ENCODE assay signal across 8 mouse cellular contexts in genomic region chr3:79627484-79628181, GRCm38 (mm10). TPM values are rescaled to one million over a fixed set of nuclear protein-coding genes. Genes with fewer than 3 reads are reported as not detected.
A peak's percentile ranks its signal among the peaks of the same experiment; 100 is the strongest.
DNase-seq lines count a peak whose midpoint lies in the region; ATAC-seq and TF ChIP-seq lines count a peak whose summit lies in the region.

No protein-coding gene starts in this region.

- peak in 2 of 3 experiments; percentile 58 to 65; a peak in 4 of 6 replicates for TF ChIP-seq CTCF in MEL (IDR thresholded peaks at IDR 0.05 in 2 of 3, conservative IDR thresholded peaks at IDR 0.05 in 1 of 3; ENCODE audit: control insufficient read depth in 1 of 3, insufficient read depth in 1 of 3, low read depth in 2 of 3, low read length in 3 of 3, poor library complexity in 1 of 3, severe bottlenecking in 1 of 3)

- ATAC-seq in heart, embryonic 15.5 days (replicated peaks; ENCODE audit: insufficient number of reproducible peaks, insufficient read depth, low FRiP score, low read depth) = no peak
- ATAC-seq in forebrain, embryonic 11.5 days (replicated peaks; ENCODE audit: low FRiP score) = no peak
- ATAC-seq in liver, embryonic 12.5 days = no peak

- peak; percentile 14 for TF ChIP-seq RAD21 in MEL (IDR thresholded peaks at IDR 0.05; ENCODE audit: low read depth, low read length)

- peak overlapping the region; percentile 74 for H3K4me3 ChIP-seq in heart, embryonic 15.5 days
- H3K4me3 ChIP-seq in MEL (ENCODE audit: control insufficient read depth in 1 of 2, insufficient read depth in 1 of 2, low read depth in 2 of 2, low read length in 2 of 2) = peak overlapping the region; percentile 78 to 82
- H3K4me3 ChIP-seq in forebrain, embryonic 11.5 days (ENCODE audit: low read depth, low read length) = peak overlapping the region; percentile 74
- H3K4me3 ChIP-seq in liver, embryonic 12.5 days = peak overlapping the region; percentile 90

- no peak for TF ChIP-seq POLR2A in MEL (IDR thresholded peaks at IDR 0.05; ENCODE audit: control insufficient read depth in 1 of 2, insufficient read depth in 1 of 2, low read depth in 1 of 2, low read length in 2 of 2, poor library complexity in 1 of 2)

- TF ChIP-seq EP300 in MEL (IDR thresholded peaks at IDR 0.05; ENCODE audit: low read depth in 1 of 2, low read length in 2 of 2) = no peak

- peak overlapping the region; percentile 88 for H3K27ac ChIP-seq in heart, embryonic 15.5 days
- H3K27ac ChIP-seq in MEL (ENCODE audit: control insufficient read depth, low read depth, low read length) = peak overlapping the region; percentile 44; the same call in 1 of the 2 replicates
- H3K27ac ChIP-seq in forebrain, embryonic 11.5 days (ENCODE audit: low read depth, low read length) = no peak overlapping the region
- peak overlapping the region; percentile 95 for H3K27ac ChIP-seq in liver, embryonic 12.5 days

- peaks cover 8% of the 10 kb centered on the region for H3K4me1 ChIP-seq in heart, embryonic 15.5 days (replicated peaks)
- no peaks in the 10 kb centered on the region for H3K4me1 ChIP-seq in MEL (ENCODE audit: control insufficient read depth in 1 of 2, insufficient read depth in 2 of 2, low read length in 2 of 2)
- peaks cover 2% of the 10 kb centered on the region; the same call in 1 of the 2 replicates for H3K4me1 ChIP-seq in forebrain, embryonic 11.5 days (replicated peaks; ENCODE audit: control insufficient read depth, insufficient read depth, low read length)
- H3K4me1 ChIP-seq in liver, embryonic 12.5 days = peaks cover 20% of the 10 kb centered on the region

- no peak for DNase-seq in heart, postnatal 36 days
- DNase-seq in MEL (ENCODE audit: low read depth, low spot score) = peak; percentile 81
- DNase-seq in forebrain, embryonic 11.5 days (ENCODE audit: low spot score) = no peak
- DNase-seq in telencephalon, adult 2 months (ENCODE audit: low read depth, low spot score) = peak; percentile 18
- no peak for DNase-seq in thymus, postnatal 25 days
- DNase-seq in thymus, postnatal 10 days (ENCODE audit: low spot score in 2 of 2) = no peak

- H3K9ac ChIP-seq in heart, embryonic 15.5 days = peak overlapping the region; percentile 69
- H3K9ac ChIP-seq in MEL (ENCODE audit: control insufficient read depth, low read depth, low read length, poor library complexity, severe bottlenecking) = peak overlapping the region; percentile 71
- peak overlapping the region; percentile 61 for H3K9ac ChIP-seq in forebrain, embryonic 11.5 days (ENCODE audit: low read length)
- H3K9ac ChIP-seq in liver, embryonic 12.5 days = peak overlapping the region; percentile 83

- 15% methylated on average over 10 of the region's 10 CpGs for WGBS in heart, embryonic 15.5 days
- WGBS in forebrain, embryonic 11.5 days = 41% methylated on average over 10 of the region's 10 CpGs
- 15% methylated on average over 10 of the region's 10 CpGs for whole genome bisulfite sequencing in liver, embryonic 12.5 days (ENCODE audit: insufficient replicate concordance)

- H3K36me3 ChIP-seq in heart, embryonic 15.5 days = peaks cover 14% of the 10 kb centered on the region
- H3K36me3 ChIP-seq in MEL (ENCODE audit: control insufficient read depth in 1 of 2, insufficient read depth in 2 of 2, low read length in 2 of 2) = peaks cover 1 to 6% of the 10 kb centered on the region in 2 experiments; a peak in 2 of 4 replicates
- H3K36me3 ChIP-seq in forebrain, embryonic 11.5 days (ENCODE audit: control insufficient read depth, insufficient read depth, low read length) = peaks cover 10% of the 10 kb centered on the region
- peaks cover 19% of the 10 kb centered on the region for H3K36me3 ChIP-seq in liver, embryonic 12.5 days

- peak overlapping the region; percentile 70 for H3K4me2 ChIP-seq in heart, embryonic 15.5 days
- H3K4me2 ChIP-seq in forebrain, embryonic 11.5 days (ENCODE audit: low read depth, low read length, severe bottlenecking) = peak overlapping the region; percentile 78
- peak overlapping the region; percentile 83 for H3K4me2 ChIP-seq in liver, embryonic 12.5 days

- no peaks in the 10 kb centered on the region for H3K27me3 ChIP-seq in heart, embryonic 15.5 days
- H3K27me3 ChIP-seq in MEL (ENCODE audit: control insufficient read depth in 1 of 2, insufficient read depth in 2 of 2, low read length in 2 of 2) = no peaks in the 10 kb centered on the region
- H3K27me3 ChIP-seq in forebrain, embryonic 11.5 days (ENCODE audit: control insufficient read depth, insufficient read depth, low read length) = no peaks in the 10 kb centered on the region
- no peaks in the 10 kb centered on the region for H3K27me3 ChIP-seq in liver, embryonic 12.5 days (replicated peaks)

- intact Hi-C loops in heart, postnatal 36 days (cut with DNase I) = no loop called here

- no peaks in the 10 kb centered on the region for H3K9me3 ChIP-seq in heart, embryonic 15.5 days (replicated peaks)
- no peaks in the 10 kb centered on the region for H3K9me3 ChIP-seq in MEL (replicated peaks; ENCODE audit: insufficient read depth, low read length)
- no peaks in the 10 kb centered on the region; the same call in 1 of the 2 replicates for H3K9me3 ChIP-seq in forebrain, embryonic 11.5 days (ENCODE audit: control insufficient read depth, low read length)
- H3K9me3 ChIP-seq in liver, embryonic 12.5 days (replicated peaks) = no peaks in the 10 kb centered on the region

- H3K79me2 ChIP-seq in MEL (ENCODE audit: control insufficient read depth, insufficient read depth, low read length, poor library complexity) = peaks cover 7% of the 10 kb centered on the region

TF ChIP-seq in MEL, 35 proteins besides CTCF, POLR2A, EP300 and RAD21:
- TF ChIP-seq USF1 (IDR thresholded peaks at IDR 0.05; ENCODE audit: low read depth, low read length) (no peak), MEF2A (IDR thresholded peaks at IDR 0.05; ENCODE audit: extremely low read depth, insufficient replicate concordance, low read depth, low read length, poor library complexity, severe bottlenecking) (no peak), MYC (IDR thresholded peaks at IDR 0.05; ENCODE audit: low read depth, low read length) (no peak), GATA1 (IDR thresholded peaks at IDR 0.05; ENCODE audit: low read depth, low read length) (no peak), BHLHE40 (IDR thresholded peaks at IDR 0.05; ENCODE audit: borderline replicate concordance, low read depth, low read length) (no peak), MYB (IDR thresholded peaks at IDR 0.05; ENCODE audit: low read depth, low read length) (no peak), TBP (IDR thresholded peaks at IDR 0.05; ENCODE audit: low read depth, low read length) (no peak), TCF12 (IDR thresholded peaks at IDR 0.05; ENCODE audit: low read depth, low read length) (no peak), HCFC1 (IDR thresholded peaks at IDR 0.05; ENCODE audit: low read depth, low read length) (no peak), ZNF384 (IDR thresholded peaks at IDR 0.05; ENCODE audit: low read depth, low read length) (no peak), GABPA (IDR thresholded peaks at IDR 0.05; ENCODE audit: low read depth, low read length) (no peak), USF2 (IDR thresholded peaks at IDR 0.05; ENCODE audit: borderline replicate concordance in 1 of 2, insufficient read depth in 1 of 2, low read depth in 1 of 2, low read length in 2 of 2) (no peak), CHD2 (IDR thresholded peaks at IDR 0.05; ENCODE audit: low read length) (no peak), JUND (IDR thresholded peaks at IDR 0.05; ENCODE audit: low read depth, low read length) (peak; percentile 15; the same call in 1 of the 2 replicates), MXI1 (IDR thresholded peaks at IDR 0.05; ENCODE audit: low read depth, low read length) (peak; percentile 40; the same call in 1 of the 2 replicates), KAT2A (conservative IDR thresholded peaks at IDR 0.05; ENCODE audit: low read depth, low read length) (no peak), SMC3 (IDR thresholded peaks at IDR 0.05; ENCODE audit: low read depth, low read length) (peak; percentile 31), ZMIZ1 (IDR thresholded peaks at IDR 0.05; ENCODE audit: low read depth, low read length) (no peak)

RNA-seq across cellular contexts. Expression of gene 4930579G24Rik, which starts 1.2 kb away (rescaled TPM):
- 22.6 and 23.7 TPM in 2 replicates for polyA plus RNA-seq in heart, embryonic 15.5 days (2015; fragmentation: Nextera tagmentation; extraction: Ambion mirVana)
- total RNA-seq in heart, postnatal 36 days (2021) = 1 to 10 TPM; 2.2 to 2.6 TPM
- 9.2 and 10.7 TPM in 2 replicates for total RNA-seq in MEL (2012; rRNA removed)
- 1 to 10 TPM in 1 of 2 experiments, not detected in 1; 8.5 TPM for polyA plus RNA-seq in MEL (2012; ENCODE audit: insufficient read depth in 1 of 2, insufficient read length in 2 of 2, low read depth in 1 of 2, low replicate concordance in 2 of 2, missing spikeins in 1 of 2)
- polyA plus RNA-seq in forebrain, embryonic 11.5 days (2014; fragmentation: Nextera tagmentation; extraction: Ambion mirVana) = 20.4 and 21.8 TPM in 2 replicates
- polyA plus RNA-seq in liver, embryonic 12.5 days (2016; fragmentation: Nextera tagmentation; extraction: Ambion mirVana) = 23.7 and 23.8 TPM in 2 replicates

RNA-seq across cellular contexts. Expression of gene Etfdh, which starts 1.7 kb away (rescaled TPM):
- 159 and 187 TPM in 2 replicates for polyA plus RNA-seq in heart, embryonic 15.5 days (2015; fragmentation: Nextera tagmentation; extraction: Ambion mirVana)
- total RNA-seq in heart, postnatal 36 days (2021) = 100 to 1,000 TPM; 564 to 620 TPM
- 34.2 and 37.6 TPM in 2 replicates for total RNA-seq in MEL (2012; rRNA removed)
- 10 to 100 TPM in 1 of 2 experiments, not detected in 1; 47.7 TPM for polyA plus RNA-seq in MEL (2012; ENCODE audit: insufficient read depth in 1 of 2, insufficient read length in 2 of 2, low read depth in 1 of 2, low replicate concordance in 2 of 2, missing spikeins in 1 of 2)
- polyA plus RNA-seq in forebrain, embryonic 11.5 days (2014; fragmentation: Nextera tagmentation; extraction: Ambion mirVana) = 43.9 and 47.3 TPM in 2 replicates
- 39.2 and 41.1 TPM in 2 replicates for polyA plus RNA-seq in liver, embryonic 12.5 days (2016; fragmentation: Nextera tagmentation; extraction: Ambion mirVana)

RNA-seq across cellular contexts. Expression of gene Ppid, which starts 36.5 kb away (rescaled TPM):
- polyA plus RNA-seq in heart, embryonic 15.5 days (2015; fragmentation: Nextera tagmentation; extraction: Ambion mirVana) = 91.9 and 99.3 TPM in 2 replicates
- 10 to 100 TPM; 37.6 to 39.4 TPM for total RNA-seq in heart, postnatal 36 days (2021)
- total RNA-seq in MEL (2012; rRNA removed) = 251 and 254 TPM in 2 replicates
- polyA plus RNA-seq in MEL (2012; ENCODE audit: insufficient read depth in 1 of 2, insufficient read length in 2 of 2, low read depth in 1 of 2, low replicate concordance in 2 of 2, missing spikeins in 1 of 2) = 100 to 1,000 TPM in 1 of 2 experiments, not detected in 1; 203 TPM
- polyA plus RNA-seq in forebrain, embryonic 11.5 days (2014; fragmentation: Nextera tagmentation; extraction: Ambion mirVana) = 192 and 201 TPM in 2 replicates
- polyA plus RNA-seq in liver, embryonic 12.5 days (2016; fragmentation: Nextera tagmentation; extraction: Ambion mirVana) = 208 and 214 TPM in 2 replicates

Comparison
In these comparisons a context has a peak if more than half of its experiments do, and no peak if none do; other contexts are left out.
1. DNase-seq: peak in MEL (single experiment) and telencephalon, adult 2 months (single experiment); none in heart, postnatal 36 days (0 of 2), forebrain, embryonic 11.5 days (single experiment), thymus, postnatal 25 days (single experiment) and thymus, postnatal 10 days (0 of 2).
2. Peak in every context shown above with its lines, with median percentiles within 50 percentile points of each other: H3K4me2 ChIP-seq, H3K4me3 ChIP-seq and H3K9ac ChIP-seq.